ENCODE assay signal across 8 mouse cellular contexts in the genomic region with DNA sequence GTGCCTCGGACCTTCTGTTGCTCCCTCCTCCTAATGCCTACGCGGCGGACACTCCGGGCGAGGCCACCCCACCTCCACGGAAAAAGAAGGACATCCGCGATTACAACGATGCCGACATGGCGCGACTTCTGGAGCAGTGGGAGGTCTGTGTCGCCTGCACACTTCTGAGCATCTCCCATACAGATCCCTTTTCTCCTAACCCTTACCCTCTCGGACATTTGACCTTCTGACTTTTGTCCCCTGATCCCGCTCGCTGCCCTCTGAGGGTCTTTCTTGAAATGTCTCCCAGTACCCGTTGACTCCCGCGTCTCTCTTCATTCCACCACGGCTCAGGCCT. TPM values are rescaled to one million over a fixed set of nuclear protein-coding genes. Genes with fewer than 3 reads are reported as not detected.
DNase-seq lines count a peak whose midpoint lies in the region; ATAC-seq and TF ChIP-seq lines count a peak whose summit lies in the region.

No protein-coding gene starts in this region.

- peak overlapping the region; percentile 79 for H3K4me2 ChIP-seq in kidney, embryonic 14.5 days (replicated peaks; ENCODE audit: low read depth, low read length)
- H3K4me2 ChIP-seq in midbrain, embryonic 16.5 days (ENCODE audit: low read length): peak overlapping the region; percentile 81

- H3K27ac ChIP-seq in kidney, embryonic 14.5 days (ENCODE audit: low read depth, low read length): peak overlapping the region; percentile 86
- H3K27ac ChIP-seq in bone marrow macrophage, adult 2 months (ENCODE audit: insufficient read depth, low read depth, low read length): peak overlapping the region; percentile 47
- H3K27ac ChIP-seq in midbrain, embryonic 16.5 days (ENCODE audit: low read length): peak overlapping the region; percentile 86

- no peaks in the 10 kb centered on the region for H3K9me3 ChIP-seq in kidney, embryonic 14.5 days (ENCODE audit: control insufficient read depth, low read length)
- no peaks in the 10 kb centered on the region for H3K9me3 ChIP-seq in midbrain, embryonic 16.5 days (replicated peaks; ENCODE audit: control insufficient read depth, low read length, poor library complexity, severe bottlenecking)

- H3K27me3 ChIP-seq in kidney, embryonic 14.5 days (ENCODE audit: control insufficient read depth, insufficient read depth, low read length): no peaks in the 10 kb centered on the region
- no peaks in the 10 kb centered on the region for H3K27me3 ChIP-seq in midbrain, embryonic 16.5 days (ENCODE audit: control insufficient read depth, insufficient read depth, low read depth, low read length)

- no peak for TF ChIP-seq POLR2A in bone marrow macrophage, adult 2 months (IDR thresholded peaks at IDR 0.05; ENCODE audit: borderline replicate concordance, low read depth, low read length)

- H3K36me3 ChIP-seq in kidney, embryonic 14.5 days (ENCODE audit: control insufficient read depth, insufficient read depth, low read length): peaks cover 16% of the 10 kb centered on the region; the same call in 1 of the 2 replicates
- H3K36me3 ChIP-seq in midbrain, embryonic 16.5 days (ENCODE audit: control insufficient read depth, insufficient read depth, low read length): 0 out of 2 replicates have a peak, but pooled peaks cover 4% of the 10 kb centered on the region

- no peak for DNase-seq in kidney, postnatal 14 days
- DNase-seq in kidney, postnatal 4 days: no peak
- no peak for DNase-seq in adrenal gland, adult 2 months
- no peak for DNase-seq in gastrocnemius, postnatal 25 days

- peak overlapping the region; percentile 85 for H3K9ac ChIP-seq in kidney, embryonic 14.5 days (ENCODE audit: low read depth, low read length)
- peak overlapping the region; percentile 73 for H3K9ac ChIP-seq in midbrain, embryonic 16.5 days (ENCODE audit: low read depth, low read length)

- peaks cover 9% of the 10 kb centered on the region; the same call in 1 of the 2 replicates for H3K4me1 ChIP-seq in kidney, embryonic 14.5 days (ENCODE audit: control insufficient read depth, insufficient read depth, low read length)
- H3K4me1 ChIP-seq in bone marrow macrophage, adult 2 months (ENCODE audit: control insufficient read depth, insufficient read depth, low read length): peaks cover 14% of the 10 kb centered on the region
- H3K4me1 ChIP-seq in midbrain, embryonic 16.5 days (ENCODE audit: control insufficient read depth, insufficient read depth, low read length): peaks cover 20% of the 10 kb centered on the region

- TF ChIP-seq CTCF in bone marrow macrophage, adult 2 months (IDR thresholded peaks at IDR 0.05; ENCODE audit: low read depth, low read length): no peak

- no peak for ATAC-seq in kidney, embryonic 14.5 days (ENCODE audit: low FRiP score, low TSS enrichment)
- ATAC-seq in inflammation-experienced regulatory T-cells, adult 6 months: peak; percentile 5
- ATAC-seq in midbrain, embryonic 16.5 days: peak; percentile 78; the same call in 1 of the 2 replicates

- peak overlapping the region; percentile 82 for H3K4me3 ChIP-seq in kidney, embryonic 14.5 days (ENCODE audit: low read length)
- peak overlapping the region; percentile 69 for H3K4me3 ChIP-seq in bone marrow macrophage, adult 2 months (ENCODE audit: insufficient read depth, low read length)
- peak overlapping the region; percentile 68 for H3K4me3 ChIP-seq in midbrain, embryonic 16.5 days (ENCODE audit: low read depth, low read length)

- 0% methylated on average over 21 of the region's 21 CpGs for WGBS in kidney, embryonic 14.5 days
- under 1% methylated on average over 21 of the region's 21 CpGs for WGBS in midbrain, embryonic 16.5 days

RNA-seq across cellular contexts. Expression of a gene that starts 8.0 kb away (rescaled TPM):
- 81.6 and 101 TPM in 2 replicates for polyA plus RNA-seq in kidney, embryonic 14.5 days (2014; fragmentation: Nextera tagmentation; extraction: Ambion mirVana)
- polyA plus RNA-seq in bone marrow macrophage, adult 2 months (2012; ENCODE audit: insufficient read depth, insufficient read length, missing spikeins): 39.7 and 40.5 TPM in 2 replicates
- 10 to 100 TPM; 29.1 to 53.3 (median 49.6) TPM for polyA plus RNA-seq in inflammation-experienced regulatory T-cells, adult 6 months (2017; shearing (Covaris generic))
- polyA plus RNA-seq in midbrain, embryonic 16.5 days (2015; fragmentation: Nextera tagmentation; extraction: Ambion mirVana): 61.7 and 65.9 TPM in 2 replicates
- total RNA-seq in adrenal gland, adult 2 months (2021): 100 to 1,000 TPM; 122 to 130 TPM
- 7.4 and 9.6 TPM in 2 replicates for polyA plus RNA-seq in adrenal gland, adult 2 months (2012; rRNA removed)
- total RNA-seq in gastrocnemius, postnatal 25 days (2021): 10 to 100 TPM; 26.4 to 27.4 TPM

RNA-seq across cellular contexts. Expression of a gene that starts 8.2 kb away (rescaled TPM):
- 15.3 and 16.2 TPM in 2 replicates for polyA plus RNA-seq in kidney, embryonic 14.5 days (2014; fragmentation: Nextera tagmentation; extraction: Ambion mirVana)
- 11.8 and 12.0 TPM in 2 replicates for polyA plus RNA-seq in bone marrow macrophage, adult 2 months (2012; ENCODE audit: insufficient read depth, insufficient read length, missing spikeins)
- 1 to 10 TPM in 1 of 3 experiments, under 1 TPM in 2; 0.71 to 1.1 (median 0.86) TPM for polyA plus RNA-seq in inflammation-experienced regulatory T-cells, adult 6 months (2017; shearing (Covaris generic))
- 7.1 and 7.6 TPM in 2 replicates for polyA plus RNA-seq in midbrain, embryonic 16.5 days (2015; fragmentation: Nextera tagmentation; extraction: Ambion mirVana)
- total RNA-seq in adrenal gland, adult 2 months (2021): 10 to 100 TPM; 12.3 to 16.6 TPM
- polyA plus RNA-seq in adrenal gland, adult 2 months (2012; rRNA removed): 35.7 and 42.8 TPM in 2 replicates
- 1 to 10 TPM; 2.1 to 2.6 TPM for total RNA-seq in gastrocnemius, postnatal 25 days (2021)
